Mouse (Mus musculus): ENCODE data around the gene Cd5. TPM values are rescaled to one million over a fixed set of nuclear protein-coding genes. Genes with fewer than 3 reads are reported as not detected.

Gene Cd5
- total RNA-seq, 2 experiments from 2014 or later = 0.26 to 0.29 TPM

- no peak for DNase-seq (ENCODE audit: low spot score in 2 of 2)
Measured at GRCm38 (mm10) chr19:10730469-10730868, 8.3 kb downstream of the Cd5 start.

- no peak for DNase-seq (ENCODE audit: low spot score in 2 of 2)
Measured at GRCm38 (mm10) chr19:10729889-10730288, 8.9 kb downstream of the Cd5 start.

GRCm38 (mm10) chr19:10724629-10725363 lies 14.0 kb downstream of the Cd5 start:
- no peak for DNase-seq (ENCODE audit: low spot score in 2 of 2)

DNA sequence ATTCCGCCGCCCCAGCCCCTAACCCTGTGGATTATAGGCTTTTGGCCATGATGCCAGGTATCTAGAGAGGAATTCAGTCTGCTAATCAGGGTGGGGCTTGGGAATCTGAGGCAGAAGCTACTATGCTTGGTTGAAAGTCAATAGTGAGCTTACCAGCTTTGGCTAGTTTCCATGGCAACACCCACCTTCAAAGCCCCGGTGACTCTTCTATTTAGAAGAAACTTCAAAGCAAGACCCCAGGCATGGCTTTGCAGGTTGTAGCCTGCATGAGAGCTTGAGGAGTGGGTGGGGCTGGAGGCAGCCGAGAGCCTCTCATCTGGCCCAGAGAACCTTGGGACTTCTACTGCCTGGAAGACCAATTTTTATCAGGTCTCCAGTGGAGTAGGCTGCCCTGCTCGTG lies 15.2 kb downstream of the Cd5 start:
- DNase-seq (ENCODE audit: low spot score in 2 of 2) = no peak

DNA sequence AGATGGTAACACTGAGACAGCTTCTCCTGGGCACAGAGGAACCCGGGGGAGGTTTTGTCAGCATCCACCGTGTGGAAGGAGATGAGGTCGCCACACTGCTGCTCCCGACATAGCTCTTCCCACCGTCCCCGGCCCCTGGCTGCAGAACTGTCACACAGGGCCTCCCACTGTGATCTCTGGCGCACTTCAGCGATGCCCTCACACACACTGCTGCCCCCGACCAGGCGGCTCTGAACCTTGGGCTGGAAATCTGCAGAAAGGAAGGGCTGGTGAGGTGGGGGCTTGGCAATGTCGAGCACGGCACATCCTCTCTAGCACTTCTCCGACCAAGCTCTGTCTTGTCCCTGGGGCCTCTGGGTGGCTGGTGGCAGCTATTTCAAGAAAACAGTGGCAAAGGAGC lies 15.7 kb downstream of the Cd5 start:
- no peak for DNase-seq (ENCODE audit: low spot score in 2 of 2)

GRCm38 (mm10) chr19:10721064-10721463 lies 17.7 kb downstream of the Cd5 start:
- DNase-seq (ENCODE audit: low spot score in 2 of 2) = no peak

DNA sequence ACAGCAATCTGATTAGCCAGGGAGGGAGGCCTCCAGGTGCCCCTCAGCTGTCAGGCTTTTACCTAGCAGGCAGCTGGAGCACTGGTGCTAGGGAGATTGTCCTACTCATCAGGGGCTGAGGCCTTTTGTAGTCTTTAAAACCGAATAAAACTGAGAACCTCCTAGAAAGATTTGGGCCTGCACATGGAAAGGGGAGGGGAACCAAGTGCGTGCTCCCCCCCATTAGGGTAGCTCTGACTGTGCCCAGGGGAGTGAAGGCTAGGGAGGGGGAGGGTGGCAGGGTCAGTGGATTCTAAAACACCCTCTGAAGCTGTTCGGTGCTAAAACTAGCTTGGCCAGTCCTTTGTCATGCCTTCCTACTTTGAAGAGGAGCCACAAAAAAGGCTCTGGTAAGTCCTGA lies 18.3 kb downstream of the Cd5 start:
- no peak for DNase-seq (ENCODE audit: low spot score in 2 of 2)

DNA sequence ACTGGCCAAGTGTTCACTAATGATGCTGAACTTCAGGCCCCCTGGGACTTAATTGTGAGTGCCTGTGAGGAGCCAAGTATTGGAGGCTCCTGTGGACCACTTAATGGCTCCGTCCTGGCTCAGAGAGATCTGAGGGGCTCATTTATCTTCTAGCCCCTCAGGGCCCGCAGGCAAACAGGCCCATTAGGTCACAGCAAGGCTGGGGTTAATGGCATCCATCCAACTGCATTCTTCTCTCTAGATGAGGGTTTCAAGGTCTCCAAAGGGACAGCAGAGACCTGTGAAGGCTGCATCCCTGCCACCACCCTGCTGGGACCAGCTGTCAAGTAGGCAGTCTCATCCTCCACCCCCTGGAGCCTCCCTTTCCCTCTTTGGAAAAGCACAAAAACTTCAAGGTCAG lies 19.1 kb downstream of the Cd5 start:
- no peak for DNase-seq (ENCODE audit: low spot score in 2 of 2)

GRCm38 (mm10) chr19:10718251-10718775 lies 20.5 kb downstream of the Cd5 start:
- DNase-seq (ENCODE audit: low spot score in 2 of 2) = peak in 1 of 2 experiments; percentile 51

DNA sequence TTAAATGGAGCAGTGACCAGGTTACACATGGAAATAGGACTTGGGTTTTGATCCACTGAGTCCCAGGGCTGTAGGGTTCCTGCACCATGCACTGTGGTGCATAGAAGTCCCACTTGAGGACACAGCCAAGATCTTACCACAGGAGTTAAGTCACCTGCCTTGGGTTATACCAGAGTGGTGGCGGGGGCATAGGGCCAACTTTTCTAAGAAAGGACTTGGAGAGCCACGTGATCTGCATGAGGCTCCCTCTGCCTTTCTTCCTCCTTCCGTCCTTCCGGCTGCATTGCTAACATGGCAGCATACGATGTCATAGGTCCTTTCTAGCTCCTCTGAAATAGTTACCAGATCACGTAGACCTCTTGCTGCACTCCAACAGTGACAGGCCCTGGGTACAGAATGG lies 23.3 kb downstream of the Cd5 start:
- DNase-seq (ENCODE audit: low spot score in 2 of 2) = no peak

GRCm38 (mm10) chr19:10714682-10715475 lies 23.9 kb downstream of the Cd5 start:
- DNase-seq (ENCODE audit: low spot score in 2 of 2) = peak; percentile 55 to 60

- no peak for DNase-seq (ENCODE audit: low spot score in 2 of 2)
Measured at GRCm38 (mm10) chr19:10714168-10714567, 24.6 kb downstream of the Cd5 start.

- no peak for DNase-seq (ENCODE audit: low spot score in 2 of 2)
Measured at GRCm38 (mm10) chr19:10713551-10713950, 25.3 kb downstream of the Cd5 start.

- no peak for DNase-seq (ENCODE audit: low spot score in 2 of 2)
Measured at GRCm38 (mm10) chr19:10712646-10713045, 26.2 kb downstream of the Cd5 start.

DNA sequence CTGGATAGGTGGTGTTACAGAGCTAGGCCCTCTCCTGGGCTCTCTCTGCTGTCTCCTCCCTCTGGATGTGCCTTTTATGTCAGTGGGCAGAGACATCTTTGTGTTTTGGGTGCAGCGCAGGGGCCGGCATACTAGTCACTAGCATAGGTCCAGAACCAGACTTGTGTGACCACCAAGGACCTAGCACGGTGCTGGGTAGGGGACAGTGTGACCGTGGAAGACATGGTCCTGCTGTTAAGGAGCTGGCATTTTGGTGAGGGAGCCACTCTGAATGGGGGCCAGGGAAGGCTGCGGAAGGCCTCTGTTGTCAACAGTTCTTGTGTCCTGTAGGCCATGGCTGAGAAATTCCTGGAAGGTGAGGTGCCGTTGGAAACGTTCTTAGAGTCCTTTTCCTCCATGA lies 26.6 kb downstream of the Cd5 start:
- no peak for DNase-seq (ENCODE audit: low spot score in 2 of 2)

GRCm38 (mm10) chr19:10710751-10711150 lies 28.1 kb downstream of the Cd5 start:
- DNase-seq (ENCODE audit: low spot score in 2 of 2) = no peak

DNA sequence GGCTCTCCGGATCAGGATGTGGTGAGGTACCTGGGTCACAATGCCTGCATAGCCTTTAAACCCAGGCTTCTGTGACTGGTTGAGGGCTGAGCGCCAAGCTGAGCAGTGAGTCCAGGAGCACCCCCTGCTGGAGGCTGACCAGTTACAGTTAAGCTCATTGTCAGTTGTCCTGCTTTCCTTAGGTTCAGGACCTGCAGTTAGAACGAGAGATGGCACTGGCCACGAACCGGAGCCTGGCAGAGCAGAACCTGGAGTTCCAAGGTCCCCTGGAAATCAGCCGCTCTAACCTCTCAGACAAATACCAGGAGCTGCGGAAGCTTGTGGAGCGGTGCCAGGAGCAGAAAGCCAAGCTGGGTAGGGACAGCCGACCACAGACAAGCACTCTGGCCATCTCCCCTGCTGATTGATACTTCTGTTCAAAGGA lies 28.7 kb downstream of the Cd5 start:
- peak in 1 of 2 experiments; percentile 56 for DNase-seq (ENCODE audit: low spot score in 2 of 2)

DNA sequence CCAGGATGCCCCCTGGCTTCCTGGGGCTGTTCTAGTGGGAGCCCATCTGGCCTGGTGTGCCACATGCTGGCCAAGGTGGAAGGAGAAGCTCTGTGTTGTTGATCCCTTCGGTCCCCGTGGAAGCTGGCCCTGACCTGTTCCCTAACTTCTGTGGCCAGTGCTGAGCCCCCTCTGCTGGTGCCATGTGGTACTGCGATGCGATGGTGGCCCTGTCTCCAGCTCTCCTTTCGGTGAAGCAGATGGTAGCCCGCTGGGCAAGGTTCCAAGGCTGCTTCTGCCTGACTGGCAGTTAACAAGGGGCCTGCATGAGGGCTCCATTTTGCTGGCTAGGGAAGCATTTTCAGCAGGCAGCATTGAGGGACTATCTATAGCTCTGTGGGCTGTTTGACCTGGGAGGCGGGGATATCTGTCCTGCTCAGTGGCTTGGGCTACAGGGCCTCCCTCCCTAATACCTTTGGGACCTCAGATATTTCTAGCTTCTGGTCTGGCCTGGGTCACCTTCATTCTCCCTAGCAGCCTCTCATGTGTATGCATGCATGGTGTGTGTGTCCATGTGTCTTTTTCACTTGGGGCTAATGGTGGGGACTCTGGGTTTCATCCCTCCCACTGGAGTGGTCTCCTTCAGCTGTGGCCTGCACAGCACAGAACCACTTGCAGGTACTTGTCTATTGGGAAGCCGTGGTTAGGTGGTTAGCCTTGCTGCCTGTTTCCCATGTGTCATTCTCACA lies 29.3 kb downstream of the Cd5 start:
- DNase-seq (ENCODE audit: low spot score in 2 of 2) = peak; percentile 94 to 97

- DNase-seq (ENCODE audit: low spot score in 2 of 2) = no peak
Measured at GRCm38 (mm10) chr19:10708900-10709299, 29.9 kb downstream of the Cd5 start.

GRCm38 (mm10) chr19:10707881-10708280 lies 30.9 kb downstream of the Cd5 start:
- no peak for DNase-seq (ENCODE audit: low spot score in 2 of 2)

- DNase-seq (ENCODE audit: low spot score in 2 of 2) = no peak
Measured at GRCm38 (mm10) chr19:10707087-10707875, 31.5 kb downstream of the Cd5 start.

Measured in gastrocnemius, postnatal 4 days (tissue).